Mouse (Mus musculus) frontal cortex, adult 2 months (tissue): ENCODE measurements around the gene Setx. TPM values are rescaled to one million over a fixed set of nuclear protein-coding genes. Genes with fewer than 3 reads are reported as not detected.
A peak's percentile ranks its signal among the peaks of the same experiment; 100 is the strongest.

Experiments used
- DNase-seq, 2 experiments: peaks; one replicate each; pipeline ENCODE4 v3.0.0; 2022; ENCODE audit warnings: low spot score in 1 of 2; ENCODE audit errors: extremely low spot score in 1 of 2
- polyA plus RNA-seq: library from polyadenylated mRNA; depleted of rRNA; stranded (reverse); fragments of >200 nt; gene quantifications from 2 replicates; pipeline ENCODE4 v1.2.3, GENCODE M21; 2012

Gene Setx
- polyA plus RNA-seq, 1 experiment = 14.8 TPM

- DNase-seq = no peak
These were observed 6.3 kb downstream of the Setx start for GRCm38 (mm10) chr2:29130118-29130899.

- no peak for DNase-seq
These were observed 11.2 kb downstream of the Setx start for GRCm38 (mm10) chr2:29135161-29135560.

GRCm38 (mm10) chr2:29151941-29152340 lies 28.0 kb downstream of the Setx start:
- DNase-seq = no peak

GRCm38 (mm10) chr2:29168067-29168466 lies 44.1 kb downstream of the Setx start:
- no peak for DNase-seq

- DNase-seq = no peak
These were observed 50.9 kb downstream of the Setx start for GRCm38 (mm10) chr2:29174887-29175286.

GRCm38 (mm10) chr2:29179810-29180209 lies 55.8 kb downstream of the Setx start:
- no peak for DNase-seq

GRCm38 (mm10) chr2:29181111-29181510 lies 57.1 kb downstream of the Setx start:
- no peak for DNase-seq

- DNase-seq = no peak
These were observed 59.4 kb downstream of the Setx start for GRCm38 (mm10) chr2:29183266-29183924.

- no peak for DNase-seq
These were observed 62.2 kb downstream of the Setx start for GRCm38 (mm10) chr2:29186209-29186608.

GRCm38 (mm10) chr2:29190392-29190791 lies 66.4 kb downstream of the Setx start:
- DNase-seq = no peak

GRCm38 (mm10) chr2:29191216-29192215 lies 67.5 kb downstream of the Setx start:
- no peak for DNase-seq

GRCm38 (mm10) chr2:29192629-29193278 lies 68.8 kb downstream of the Setx start:
- no peak for DNase-seq

- DNase-seq = no peak
These were observed 70.0 kb downstream of the Setx start for GRCm38 (mm10) chr2:29193819-29194546.

- DNase-seq = peak in 1 of 2 experiments; percentile 82
These were observed 70.8 kb downstream of the Setx start for GRCm38 (mm10) chr2:29194547-29195463.

GRCm38 (mm10) chr2:29196844-29197243 lies 72.9 kb downstream of the Setx start:
- no peak for DNase-seq

GRCm38 (mm10) chr2:29198446-29198845 lies 74.5 kb downstream of the Setx start:
- DNase-seq = no peak

GRCm38 (mm10) chr2:29199909-29200308 lies 75.9 kb downstream of the Setx start:
- peak in 1 of 2 experiments; percentile 78 for DNase-seq

- DNase-seq = no peak
These were observed 77.4 kb downstream of the Setx start for GRCm38 (mm10) chr2:29201223-29201955.
